Mouse (Mus musculus) C2C12 (cell line): Measurements from ENCODE around the gene Osbpl9. TPM values are rescaled to one million over a fixed set of nuclear protein-coding genes. Genes with fewer than 3 reads are reported as not detected.

Experiments
- H3K27me3 ChIP-seq: one replicate; pipeline ENCODE4 v1.6.1; 2011; ENCODE audit not compliant: control insufficient read depth, insufficient read depth, insufficient read length
- H3K36me3 ChIP-seq: one replicate; pipeline ENCODE4 v1.6.1; 2011; ENCODE audit not compliant: control insufficient read depth, insufficient read depth
- H3K4me3 ChIP-seq: one replicate; pipeline ENCODE4 v1.5.1; 2011; ENCODE audit warnings: mild to moderate bottlenecking, control low read depth; ENCODE audit not compliant: poor library complexity, insufficient read depth, severe bottlenecking
- H3K79me2 ChIP-seq: one replicate; pipeline ENCODE4 v1.6.1; 2011; ENCODE audit not compliant: control insufficient read depth, insufficient read depth
- H3K79me3 ChIP-seq: one replicate; pipeline ENCODE4 v1.6.1; 2011; ENCODE audit warnings: low read depth, control low read depth
- H3ac ChIP-seq: one replicate; pipeline ENCODE3; 2011; ENCODE audit warnings: low read depth; ENCODE audit not compliant: control insufficient read depth, insufficient read length
- CEBPB ChIP-seq: IDR thresholded peaks from one replicate; pipeline ENCODE4 v1.6.1; 2011; ENCODE audit warnings: low read depth, mild to moderate bottlenecking, control low read depth, moderate library complexity
- CTCF ChIP-seq: IDR thresholded peaks from one replicate; pipeline ENCODE4 v1.5.1; 2011; ENCODE audit not compliant: control insufficient read depth, insufficient read depth, insufficient read length
- FOSL1 ChIP-seq: IDR thresholded peaks from one replicate; pipeline ENCODE4 v1.8.0; 2011; ENCODE audit warnings: mild to moderate bottlenecking, low read length; ENCODE audit not compliant: poor library complexity, insufficient read depth, severe bottlenecking
- MAX ChIP-seq: IDR thresholded peaks from one replicate; pipeline ENCODE4 v1.6.1; 2011; ENCODE audit warnings: mild to moderate bottlenecking, control low read depth
- MYOD1 ChIP-seq: IDR thresholded peaks from one replicate; pipeline ENCODE4 v1.6.1; 2011; ENCODE audit warnings: low read depth; ENCODE audit not compliant: control insufficient read depth, insufficient read length
- MYOG ChIP-seq: IDR thresholded peaks from one replicate; pipeline ENCODE4 v1.6.1; 2011; ENCODE audit not compliant: control insufficient read depth, insufficient read length; ENCODE audit errors: extremely low read depth
- USF1 ChIP-seq: IDR thresholded peaks from one replicate; pipeline ENCODE4 v1.6.1; 2011; ENCODE audit warnings: low read depth, mild to moderate bottlenecking, control low read depth, moderate library complexity
- polyA plus RNA-seq: library from polyadenylated mRNA; unstranded; fragments of >200 nt; fragmentation: generic; extraction: Trizol; gene quantifications from one replicate; pipeline ENCODE4 v1.2.1, GENCODE M21; 2012; ENCODE audit warnings: missing spikeins

Osbpl9 gene
- polyA plus RNA-seq, 1 experiment: 27.2 TPM

- no peak overlapping the region for H3K4me3 ChIP-seq
- TF ChIP-seq CEBPB (no peak), FOSL1 (no peak), USF1 (no peak), MAX (no peak), MYOG (no peak), CTCF (no peak), MYOD1 (no peak)
- no peak overlapping the region for H3ac ChIP-seq
- H3K27me3 ChIP-seq: no peaks in the 10 kb centered on the region
- no peaks in the 10 kb centered on the region for H3K79me2 ChIP-seq
- peaks cover 16% of the 10 kb centered on the region for H3K36me3 ChIP-seq
- no peaks in the 10 kb centered on the region for H3K79me3 ChIP-seq
These were observed 112.1 kb downstream of the Osbpl9 start for GRCm38 (mm10) chr4:109089999-109090398.

DNA sequence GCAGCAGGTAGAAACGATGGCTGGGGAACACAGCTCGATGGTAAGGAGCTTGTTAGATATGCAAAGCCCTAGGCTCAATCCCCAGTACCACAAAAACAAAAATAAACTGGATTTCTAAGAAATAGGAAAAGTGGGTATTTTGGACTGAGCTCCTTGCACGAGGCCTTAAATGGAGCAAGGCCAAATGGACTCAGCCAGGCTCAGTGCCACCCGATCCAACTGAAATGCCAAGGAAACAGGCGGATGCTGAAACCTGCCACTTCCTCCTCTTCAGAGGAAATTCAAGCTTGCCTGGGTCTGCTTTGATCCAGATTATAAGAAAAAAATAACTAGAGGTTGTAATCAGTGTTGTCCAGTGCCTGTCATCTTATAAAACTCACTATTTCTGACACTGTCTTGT lies 112.9 kb downstream of the Osbpl9 start:
- Histone ChIP-seq H3K79me2 (no peaks in the 10 kb centered on the region), H3ac (no peak overlapping the region), H3K36me3 (peaks cover 20% of the 10 kb centered on the region), H3K79me3 (no peaks in the 10 kb centered on the region), H3K27me3 (no peaks in the 10 kb centered on the region), H3K4me3 (no peak overlapping the region)
- TF ChIP-seq MAX: no peak
- TF ChIP-seq CEBPB: no peak
- TF ChIP-seq MYOG: no peak
- no peak for TF ChIP-seq CTCF

DNA sequence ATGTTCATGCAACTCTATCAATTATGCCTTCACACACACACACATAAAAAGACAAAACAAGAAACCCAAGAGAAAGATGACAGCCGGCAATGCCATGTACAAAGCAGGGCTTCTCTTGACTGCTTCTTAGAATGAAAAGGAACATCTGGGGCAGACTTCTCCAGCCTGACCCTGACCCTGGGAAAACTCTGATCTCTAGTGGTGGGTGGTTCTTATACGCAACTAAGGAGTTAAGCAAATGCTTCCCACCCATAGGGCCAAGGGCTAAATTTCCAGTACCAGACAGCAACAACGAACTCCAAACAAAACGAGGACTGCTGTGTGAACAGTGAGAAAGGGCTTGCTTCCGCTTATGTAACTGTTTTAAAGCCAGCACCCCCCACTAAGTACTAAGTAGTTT lies 122.0 kb downstream of the Osbpl9 start:
- Histone ChIP-seq H3K79me3 (no peaks in the 10 kb centered on the region), H3K4me3 (no peak overlapping the region), H3ac (no peak overlapping the region), H3K36me3 (peaks cover 29% of the 10 kb centered on the region), H3K27me3 (no peaks in the 10 kb centered on the region), H3K79me2 (no peaks in the 10 kb centered on the region)
- TF ChIP-seq CTCF: no peak

DNA sequence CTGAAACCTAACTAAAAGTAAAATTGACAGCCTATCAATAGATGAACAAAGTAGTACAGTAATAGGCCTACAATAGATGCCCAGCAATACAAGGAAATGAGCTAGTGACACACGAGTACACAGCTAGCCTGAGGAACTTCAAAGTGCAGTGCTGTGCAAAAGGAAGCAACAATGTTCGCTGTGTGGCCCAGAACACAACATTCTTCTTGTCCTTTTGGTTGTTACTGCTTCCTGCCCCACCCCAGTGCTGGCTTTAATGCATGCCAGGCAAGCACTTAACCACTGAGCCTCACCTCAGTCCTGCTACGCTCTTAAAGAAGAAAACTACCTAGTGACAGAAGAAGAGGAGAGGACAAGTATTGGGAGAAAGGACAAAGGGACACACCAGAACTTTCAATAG lies 122.4 kb downstream of the Osbpl9 start:
- TF ChIP-seq MAX: no peak
- no peak for TF ChIP-seq CEBPB
- no peak for TF ChIP-seq MYOG
- no peak overlapping the region for H3K4me3 ChIP-seq
- no peak overlapping the region for H3ac ChIP-seq
- no peaks in the 10 kb centered on the region for H3K79me3 ChIP-seq
- peaks cover 29% of the 10 kb centered on the region for H3K36me3 ChIP-seq
- H3K79me2 ChIP-seq: no peaks in the 10 kb centered on the region
- no peaks in the 10 kb centered on the region for H3K27me3 ChIP-seq

DNA sequence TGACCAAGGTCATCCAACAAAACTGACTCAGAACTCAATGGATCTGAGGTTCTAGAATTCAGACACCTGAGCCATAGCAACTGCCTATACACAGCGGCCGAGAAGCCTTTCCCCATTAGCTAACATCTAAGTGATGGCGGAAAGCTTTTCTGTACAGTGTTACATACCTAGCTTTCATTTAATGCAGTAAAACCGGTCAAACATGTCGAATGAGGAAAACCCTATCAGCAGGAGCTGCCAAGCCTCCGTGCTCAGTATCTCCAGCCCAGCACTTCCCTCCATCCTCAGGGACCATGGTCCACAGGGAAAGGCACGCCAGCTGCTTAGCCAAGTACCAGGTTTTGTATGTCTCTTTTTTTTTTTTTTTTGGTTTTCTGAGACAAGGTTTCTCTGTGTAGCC lies 123.1 kb downstream of the Osbpl9 start:
- Histone ChIP-seq H3K79me3 (no peaks in the 10 kb centered on the region), H3K4me3 (no peak overlapping the region), H3K27me3 (no peaks in the 10 kb centered on the region), H3K36me3 (peaks cover 23% of the 10 kb centered on the region), H3K79me2 (no peaks in the 10 kb centered on the region), H3ac (no peak overlapping the region)
- TF ChIP-seq USF1 (no peak), MYOG (no peak), CEBPB (no peak), MYOD1 (no peak), FOSL1 (no peak), MAX (no peak), CTCF (no peak)

GRCm38 (mm10) chr4:109073296-109073695 lies 128.8 kb downstream of the Osbpl9 start:
- Histone ChIP-seq H3ac (no peak overlapping the region), H3K27me3 (no peaks in the 10 kb centered on the region), H3K79me2 (no peaks in the 10 kb centered on the region), H3K4me3 (no peak overlapping the region), H3K79me3 (no peaks in the 10 kb centered on the region), H3K36me3 (peaks cover 37% of the 10 kb centered on the region)
- no peak for TF ChIP-seq CEBPB
- no peak for TF ChIP-seq MAX
- TF ChIP-seq MYOD1: no peak
- TF ChIP-seq USF1: no peak
- TF ChIP-seq FOSL1: no peak
- TF ChIP-seq CTCF: no peak
- no peak for TF ChIP-seq MYOG

- Histone ChIP-seq H3K36me3 (peaks cover 40% of the 10 kb centered on the region), H3K79me2 (no peaks in the 10 kb centered on the region), H3K27me3 (no peaks in the 10 kb centered on the region), H3ac (no peak overlapping the region), H3K79me3 (no peaks in the 10 kb centered on the region), H3K4me3 (no peak overlapping the region)
- TF ChIP-seq MYOD1 (no peak), CTCF (no peak), CEBPB (no peak), FOSL1 (no peak), MAX (no peak), MYOG (no peak), USF1 (no peak)
These were observed 129.2 kb downstream of the Osbpl9 start for GRCm38 (mm10) chr4:109072891-109073290.
